Mouse (Mus musculus) bone marrow, adult 2 months (tissue): Measurements from ENCODE around the gene Mettl17.

Experiments
- CTCF ChIP-seq: fragments of 200-500 bp; IDR thresholded peaks from 2 replicates; pipeline ENCODE4 v1.5.1; 2011; ENCODE audit warnings: low read length, control low read depth; ENCODE audit not compliant: control insufficient read depth, insufficient read depth
- POLR2A ChIP-seq: fragments of 200-500 bp; IDR thresholded peaks from 2 replicates; pipeline ENCODE4 v1.6.1; 2011; ENCODE audit warnings: low read depth, mild to moderate bottlenecking, control low read depth, low read length, borderline replicate concordance; ENCODE audit not compliant: control insufficient read depth

DNA sequence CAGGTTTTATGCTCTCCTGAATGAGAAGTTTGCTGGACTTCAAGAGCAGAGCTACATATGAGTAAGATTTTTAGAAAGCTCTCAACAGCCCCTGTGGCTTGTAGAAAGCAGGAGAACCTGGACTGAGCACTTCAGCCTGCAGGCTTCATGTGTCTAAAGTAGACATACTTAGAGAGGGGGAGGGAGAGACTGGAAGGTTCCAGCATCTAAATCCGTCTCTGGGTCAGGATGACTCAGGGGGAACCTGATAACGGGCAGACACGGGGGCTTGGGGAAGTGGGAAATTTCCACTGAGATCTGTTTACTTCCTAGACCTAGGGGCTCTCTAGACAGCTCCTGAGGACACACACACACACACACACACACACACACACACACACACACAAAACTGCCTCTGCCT lies 30.4 kb downstream of the Mettl17 start:
- TF ChIP-seq POLR2A (no peak), CTCF (no peak)
